Mouse (Mus musculus): ENCODE results near the gene P2ry6. TPM values are rescaled to one million over a fixed set of nuclear protein-coding genes. Genes with fewer than 3 reads are reported as not detected.

P2ry6 gene
- polyA plus RNA-seq, 1 experiment from 2014 or later = 3.9 TPM

DNA sequence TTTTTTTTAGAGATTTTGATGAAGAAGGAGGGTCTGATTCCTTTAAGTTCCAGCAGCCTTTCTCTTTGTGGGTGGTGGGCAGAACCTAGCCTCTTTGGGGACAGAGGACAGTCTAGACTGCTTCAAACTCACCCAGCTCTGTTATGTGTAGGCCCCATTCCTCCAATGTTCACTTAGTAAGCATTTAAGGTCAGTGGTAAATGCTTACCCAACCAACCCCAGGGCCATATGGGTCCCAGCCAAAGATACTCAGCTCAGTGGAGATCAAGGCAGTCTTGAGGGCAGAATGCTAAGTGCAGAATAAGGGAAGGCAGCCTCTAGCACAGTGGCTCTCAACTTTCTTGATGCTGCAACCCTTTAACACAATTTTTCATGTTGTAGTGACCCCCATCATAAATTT lies 40.9 kb downstream of the P2ry6 start:
- no peak for ATAC-seq (ENCODE audit: low read depth)
- H3K4me1 ChIP-seq (replicated peaks) = peaks cover 42% of the 10 kb centered on the region
- H3K9ac ChIP-seq = no peak overlapping the region
- H3K9me3 ChIP-seq = no peaks in the 10 kb centered on the region
- no peaks in the 10 kb centered on the region for H3K36me3 ChIP-seq
- H3K4me2 ChIP-seq = no peak overlapping the region
- peaks cover 49% of the 10 kb centered on the region for H3K27me3 ChIP-seq
- no peak overlapping the region for H3K27ac ChIP-seq (replicated peaks)
- H3K4me3 ChIP-seq = no peak overlapping the region

DNA sequence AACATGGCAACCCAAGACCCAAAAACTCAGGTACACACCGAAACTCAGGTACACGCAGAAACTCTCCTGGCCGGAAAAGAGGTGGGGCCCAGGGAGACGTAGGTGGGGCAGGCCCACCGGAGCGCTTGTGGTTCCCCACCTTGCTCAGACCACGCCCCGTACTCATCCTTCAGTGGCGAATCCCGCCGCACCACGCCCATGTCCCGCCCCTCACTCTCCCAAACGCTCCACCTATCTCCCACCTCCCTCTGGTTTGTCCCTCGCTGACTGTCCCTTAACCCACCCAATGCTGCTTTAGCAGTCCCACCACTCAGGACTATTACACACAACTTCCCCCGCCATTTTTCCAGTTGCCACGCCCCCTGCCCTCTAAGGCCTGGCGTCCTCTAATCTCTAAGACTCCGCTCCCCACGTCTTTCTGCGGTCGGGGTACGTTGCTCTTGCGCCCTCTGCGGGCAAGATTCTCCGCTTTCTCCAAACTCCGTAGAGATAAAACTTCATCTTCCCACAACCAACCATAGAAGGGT lies 41.9 kb downstream of the P2ry6 start:
- under 1% methylated on average over 27 of the region's 27 CpGs for WGBS
- Histone ChIP-seq H3K4me1 (replicated peaks) (peaks cover 52% of the 10 kb centered on the region), H3K27me3 (peaks cover 49% of the 10 kb centered on the region), H3K27ac (replicated peaks) (peak overlapping the region; percentile 83), H3K4me2 (peak overlapping the region; percentile 77), H3K9me3 (no peaks in the 10 kb centered on the region), H3K9ac (peak overlapping the region; percentile 76), H3K36me3 (no peaks in the 10 kb centered on the region), H3K4me3 (peak overlapping the region; percentile 54)
- peak; percentile 86 for ATAC-seq (ENCODE audit: low read depth)

DNA sequence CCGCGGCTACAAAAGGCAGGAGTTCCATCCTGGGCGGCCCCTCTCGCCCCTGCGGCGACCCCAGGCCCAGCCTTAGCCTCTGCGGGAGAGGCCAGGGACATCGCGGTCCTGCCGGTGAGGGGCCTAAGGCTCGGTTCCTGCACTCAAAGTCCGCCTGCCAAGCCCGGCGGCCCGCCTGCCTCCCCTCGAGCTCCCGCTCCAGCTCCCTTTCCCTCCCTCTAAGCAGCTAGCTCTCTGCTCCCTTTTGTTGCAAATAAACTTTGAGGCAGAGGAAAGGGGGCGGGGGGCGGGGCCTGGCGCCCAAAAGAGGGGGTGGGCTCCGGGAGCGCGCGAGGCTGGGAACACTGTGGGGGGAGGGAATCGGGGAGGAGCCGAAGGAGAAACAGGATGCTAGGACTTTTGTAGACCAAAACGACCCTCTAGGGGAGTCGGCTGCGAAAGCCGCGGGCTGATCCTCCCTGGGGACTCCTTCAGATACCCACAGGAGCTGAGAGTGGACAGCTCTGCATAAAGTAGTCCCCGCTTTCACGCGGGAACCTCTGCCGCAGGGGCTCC lies 42.4 kb downstream of the P2ry6 start, which contains the start of gene Arhgef17:
TSS of gene Arhgef17 (minus strand) at position 182 of the 555 bp plus-strand sequence.
- peaks cover 49% of the 10 kb centered on the region for H3K27me3 ChIP-seq
- H3K4me3 ChIP-seq = peak within 1 kb of the TSS; percentile 54
- H3K4me2 ChIP-seq = peak within 1 kb of the TSS; percentile 77
- peak within 1 kb of the TSS; percentile 76 for H3K9ac ChIP-seq
- peak within 1 kb of the TSS; percentile 83 for H3K27ac ChIP-seq (replicated peaks)
- no peaks in the 10 kb centered on the region for H3K36me3 ChIP-seq
- 0% methylated on average over 30 of the region's 35 CpGs for WGBS
- peaks cover 57% of the 10 kb centered on the region for H3K4me1 ChIP-seq (replicated peaks)
- H3K9me3 ChIP-seq = no peaks in the 10 kb centered on the region
- ATAC-seq (ENCODE audit: low read depth) = peak; percentile 77

DNA sequence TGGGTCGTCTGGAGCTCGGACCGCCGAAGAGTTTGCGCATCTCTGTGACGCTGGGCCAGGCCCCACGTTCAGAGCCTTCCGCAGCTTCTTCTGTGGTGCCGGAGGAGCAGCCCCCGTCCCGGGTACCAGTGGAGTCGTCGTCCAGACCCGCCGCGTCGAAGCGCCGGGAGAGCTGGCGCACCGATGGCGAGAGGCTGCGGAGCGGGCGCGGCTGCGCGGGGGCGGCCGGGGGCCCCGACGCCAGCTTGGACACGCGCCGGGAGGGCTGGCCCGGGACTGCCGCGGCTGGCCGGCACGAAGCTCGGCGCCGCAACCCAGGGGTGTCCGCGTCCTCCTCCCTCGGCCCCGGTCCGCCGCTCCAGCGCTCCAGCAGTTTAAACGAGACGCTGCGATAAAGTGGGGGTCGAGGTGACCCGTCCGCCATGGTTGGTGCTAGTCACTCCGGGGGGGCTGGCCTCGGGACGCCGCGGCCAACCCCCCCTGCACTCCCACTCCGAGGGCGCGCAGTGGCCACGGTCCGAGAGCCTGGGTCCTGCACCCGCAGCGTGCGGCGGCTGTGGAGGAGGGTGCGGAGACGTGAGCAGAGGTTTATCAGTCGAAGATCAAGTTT lies 43.0 kb downstream of the P2ry6 start:
- Histone ChIP-seq H3K9me3 (no peaks in the 10 kb centered on the region), H3K9ac (peak overlapping the region; percentile 76), H3K27me3 (peaks cover 49% of the 10 kb centered on the region), H3K27ac (replicated peaks) (peak overlapping the region; percentile 83), H3K36me3 (no peaks in the 10 kb centered on the region), H3K4me1 (replicated peaks) (peaks cover 63% of the 10 kb centered on the region), H3K4me3 (peak overlapping the region; percentile 54), H3K4me2 (peak overlapping the region; percentile 77)
- WGBS = under 1% methylated on average over 65 of the region's 73 CpGs
- ATAC-seq (ENCODE audit: low read depth) = no peak; the same call in 1 of the 2 replicates

DNA sequence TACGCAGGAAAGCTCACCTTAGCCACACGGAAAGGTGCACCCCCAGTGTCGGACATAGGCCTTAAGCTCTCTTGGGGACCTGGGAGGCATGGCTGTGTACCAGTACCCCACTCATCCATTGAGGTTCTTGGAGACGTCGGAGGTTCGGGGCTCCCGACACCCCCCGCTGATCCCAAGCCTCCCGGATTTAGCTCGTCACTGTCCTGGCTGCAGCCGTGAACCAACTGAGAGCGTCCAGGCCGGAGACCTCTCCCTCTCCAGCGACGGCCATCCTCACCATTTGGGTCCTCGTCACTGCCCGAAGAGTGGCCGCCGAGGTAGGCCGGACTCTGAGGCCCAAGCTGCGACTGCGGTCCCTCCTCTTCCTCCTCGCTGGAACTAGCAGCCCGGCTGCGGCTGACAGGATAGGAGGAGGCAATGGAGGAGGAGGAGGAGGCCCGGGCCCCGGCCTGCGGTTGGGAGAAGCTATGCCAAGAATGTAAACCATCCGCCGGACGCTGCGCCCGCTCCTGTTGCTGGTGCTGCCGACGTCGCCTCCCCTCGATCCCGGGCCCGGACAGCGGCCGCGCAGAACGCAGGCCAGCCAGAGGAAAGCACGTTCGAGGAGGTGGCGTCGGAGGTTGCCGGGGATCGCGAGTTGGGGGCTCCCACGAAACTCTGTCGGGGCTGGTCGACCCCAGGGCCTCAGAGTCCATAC lies 43.7 kb downstream of the P2ry6 start:
- Histone ChIP-seq H3K4me1 (replicated peaks) (peaks cover 70% of the 10 kb centered on the region), H3K36me3 (no peaks in the 10 kb centered on the region), H3K4me2 (peak overlapping the region; percentile 77), H3K27ac (replicated peaks) (peak overlapping the region; percentile 83), H3K4me3 (peak overlapping the region; percentile 54), H3K9me3 (no peaks in the 10 kb centered on the region), H3K27me3 (peaks cover 49% of the 10 kb centered on the region), H3K9ac (peak overlapping the region; percentile 76)
- WGBS = 4% methylated on average over 53 of the region's 53 CpGs
- ATAC-seq (ENCODE audit: low read depth) = no peak

DNA sequence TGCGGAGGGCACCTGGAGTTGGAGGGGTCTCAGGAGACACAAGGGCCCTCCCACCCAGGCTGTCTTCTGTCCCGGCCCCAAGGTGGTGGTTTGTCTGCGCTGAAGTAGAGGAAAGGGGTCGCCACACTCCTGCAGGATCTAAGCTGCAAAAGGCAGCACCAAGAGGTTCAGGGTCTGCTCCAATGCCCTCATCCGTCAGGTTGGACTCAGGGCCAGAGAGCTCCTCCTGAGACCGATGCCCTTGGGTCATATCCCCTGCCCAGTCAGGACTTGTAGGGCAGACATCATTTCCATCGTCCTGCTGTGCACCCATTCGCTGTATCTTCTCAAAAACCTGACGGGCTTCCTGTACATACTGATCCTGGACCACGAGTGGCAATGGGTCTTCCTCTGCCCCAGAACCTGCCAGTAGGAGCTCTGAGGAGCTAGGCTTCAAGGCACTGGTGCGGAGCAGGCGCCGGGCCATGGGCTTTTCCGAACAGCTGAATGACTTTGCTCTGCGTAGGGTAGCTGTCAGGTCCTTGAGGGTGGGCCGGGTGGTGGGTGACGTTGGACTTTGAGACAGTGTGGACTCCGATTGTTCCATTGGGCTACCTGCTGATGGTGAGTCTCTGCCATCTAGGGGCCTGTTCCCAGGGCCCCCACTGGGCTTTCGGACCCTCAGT lies 44.7 kb downstream of the P2ry6 start:
- Histone ChIP-seq H3K9ac (peak overlapping the region; percentile 76), H3K4me3 (peak overlapping the region; percentile 54), H3K27me3 (peaks cover 49% of the 10 kb centered on the region), H3K27ac (replicated peaks) (no peak overlapping the region), H3K4me1 (replicated peaks) (peaks cover 80% of the 10 kb centered on the region), H3K36me3 (no peaks in the 10 kb centered on the region), H3K9me3 (no peaks in the 10 kb centered on the region), H3K4me2 (peak overlapping the region; percentile 77)
- no peak for ATAC-seq (ENCODE audit: low read depth)
- WGBS = 83% methylated on average over 19 of the region's 19 CpGs

DNA sequence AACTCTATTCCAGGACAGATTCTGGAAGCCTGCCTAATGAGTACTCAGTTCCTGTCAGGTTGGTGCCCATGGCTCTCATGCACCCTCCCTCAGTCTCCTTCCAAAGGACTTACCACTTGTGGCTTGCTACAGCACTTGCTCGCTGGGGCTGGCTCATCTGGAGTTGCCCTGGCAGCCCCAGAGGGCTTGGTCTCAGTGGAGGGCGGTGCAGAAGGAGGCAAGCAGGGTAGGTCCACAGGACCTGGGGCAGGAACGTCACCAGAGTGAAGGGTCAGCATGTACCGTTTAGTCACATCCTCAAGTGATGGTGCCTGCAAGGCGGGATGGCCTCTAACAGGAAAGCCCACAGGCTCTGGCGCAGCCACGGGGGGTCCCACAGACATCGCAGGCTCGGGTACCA lies 46.0 kb downstream of the P2ry6 start:
- H3K9ac ChIP-seq = peak overlapping the region; percentile 76
- no peak overlapping the region for H3K27ac ChIP-seq (replicated peaks)
- peak overlapping the region; percentile 54 for H3K4me3 ChIP-seq
- H3K4me2 ChIP-seq = peak overlapping the region; percentile 77
- no peak for ATAC-seq (ENCODE audit: low read depth)
- H3K4me1 ChIP-seq (replicated peaks) = peaks cover 90% of the 10 kb centered on the region
- H3K9me3 ChIP-seq = no peaks in the 10 kb centered on the region
- no peaks in the 10 kb centered on the region for H3K36me3 ChIP-seq
- 66% methylated on average over 9 of the region's 9 CpGs for WGBS
- peaks cover 44% of the 10 kb centered on the region for H3K27me3 ChIP-seq

DNA sequence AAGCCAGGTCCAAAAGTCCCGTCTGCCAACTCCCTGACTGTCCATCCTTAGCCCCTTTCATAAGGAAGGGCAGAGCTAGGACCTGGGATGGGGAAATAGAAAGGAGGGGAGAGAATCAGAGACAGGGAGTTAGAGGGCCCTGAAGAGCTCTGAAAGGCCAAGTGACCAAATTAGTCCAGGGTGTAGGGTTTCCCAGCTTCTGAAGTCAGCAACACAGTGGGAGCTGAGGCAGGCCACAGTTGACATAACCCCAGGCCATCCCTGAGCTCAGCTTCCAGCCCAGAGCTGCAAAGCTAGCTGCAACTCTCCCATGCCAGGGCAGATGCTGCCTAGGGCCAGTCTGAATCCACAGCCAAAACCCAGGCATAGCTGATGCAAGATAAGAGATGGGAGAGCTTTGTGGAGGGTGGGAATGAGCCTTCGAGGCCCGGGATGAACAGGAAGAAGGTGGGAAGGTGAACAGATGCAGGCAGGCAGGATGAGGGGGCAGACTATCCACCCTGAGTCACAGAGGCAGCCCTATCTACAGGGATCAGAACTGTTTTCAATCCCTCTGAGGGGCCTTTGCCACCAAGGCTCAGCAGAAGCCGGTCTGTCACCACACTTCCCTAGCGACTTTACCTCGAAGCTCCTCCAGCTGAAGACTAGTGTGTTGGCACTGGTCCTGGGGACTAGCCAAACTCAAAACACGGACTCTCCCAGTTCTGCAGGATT lies 47.0 kb downstream of the P2ry6 start:
- Histone ChIP-seq H3K4me1 (replicated peaks) (peaks cover 96% of the 10 kb centered on the region), H3K9me3 (no peaks in the 10 kb centered on the region), H3K4me2 (peak overlapping the region; percentile 77), H3K36me3 (no peaks in the 10 kb centered on the region), H3K9ac (peak overlapping the region; percentile 53), H3K27me3 (peaks cover 34% of the 10 kb centered on the region), H3K27ac (replicated peaks) (no peak overlapping the region), H3K4me3 (peak overlapping the region; percentile 54)
- 51% methylated on average over 7 of the region's 7 CpGs for WGBS
- ATAC-seq (ENCODE audit: low read depth) = no peak

DNA sequence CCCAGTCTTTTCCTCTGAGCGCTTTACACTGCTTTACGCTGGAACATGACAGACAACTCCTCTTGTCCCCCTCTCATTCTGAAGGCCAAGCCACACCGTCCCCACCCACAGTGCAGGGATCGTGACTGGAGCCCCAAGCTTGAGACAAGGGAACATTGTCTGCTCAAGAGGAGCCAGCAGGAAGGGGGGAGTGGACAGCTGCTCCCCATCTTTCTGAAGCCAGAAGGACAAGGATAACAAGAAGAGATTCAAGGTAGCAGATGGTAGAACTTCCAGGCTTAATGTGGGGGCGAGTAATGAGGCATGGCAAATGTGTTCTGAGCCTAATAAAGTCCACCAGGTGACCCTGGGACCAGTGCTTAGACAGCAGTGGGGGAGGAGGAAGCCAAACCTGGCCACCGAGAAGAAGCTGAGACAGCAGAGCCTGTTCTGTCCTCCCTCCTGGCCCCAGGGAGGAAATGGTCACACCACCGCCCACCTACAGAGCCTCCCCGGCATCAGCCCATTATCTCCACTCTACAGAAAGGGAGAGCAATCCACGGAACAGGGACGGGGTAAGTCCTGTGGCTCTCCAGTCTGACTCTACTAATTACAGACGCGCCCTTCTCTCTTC lies 48.0 kb downstream of the P2ry6 start:
- WGBS = 24% methylated on average over 12 of the region's 12 CpGs
- Histone ChIP-seq H3K4me2 (peak overlapping the region; percentile 77), H3K4me3 (peak overlapping the region; percentile 54), H3K9ac (peak overlapping the region; percentile 53), H3K27me3 (peaks cover 24% of the 10 kb centered on the region), H3K36me3 (no peaks in the 10 kb centered on the region), H3K27ac (replicated peaks) (no peak overlapping the region), H3K9me3 (no peaks in the 10 kb centered on the region), H3K4me1 (replicated peaks) (peaks cover 86% of the 10 kb centered on the region)
- no peak for ATAC-seq (ENCODE audit: low read depth)

DNA sequence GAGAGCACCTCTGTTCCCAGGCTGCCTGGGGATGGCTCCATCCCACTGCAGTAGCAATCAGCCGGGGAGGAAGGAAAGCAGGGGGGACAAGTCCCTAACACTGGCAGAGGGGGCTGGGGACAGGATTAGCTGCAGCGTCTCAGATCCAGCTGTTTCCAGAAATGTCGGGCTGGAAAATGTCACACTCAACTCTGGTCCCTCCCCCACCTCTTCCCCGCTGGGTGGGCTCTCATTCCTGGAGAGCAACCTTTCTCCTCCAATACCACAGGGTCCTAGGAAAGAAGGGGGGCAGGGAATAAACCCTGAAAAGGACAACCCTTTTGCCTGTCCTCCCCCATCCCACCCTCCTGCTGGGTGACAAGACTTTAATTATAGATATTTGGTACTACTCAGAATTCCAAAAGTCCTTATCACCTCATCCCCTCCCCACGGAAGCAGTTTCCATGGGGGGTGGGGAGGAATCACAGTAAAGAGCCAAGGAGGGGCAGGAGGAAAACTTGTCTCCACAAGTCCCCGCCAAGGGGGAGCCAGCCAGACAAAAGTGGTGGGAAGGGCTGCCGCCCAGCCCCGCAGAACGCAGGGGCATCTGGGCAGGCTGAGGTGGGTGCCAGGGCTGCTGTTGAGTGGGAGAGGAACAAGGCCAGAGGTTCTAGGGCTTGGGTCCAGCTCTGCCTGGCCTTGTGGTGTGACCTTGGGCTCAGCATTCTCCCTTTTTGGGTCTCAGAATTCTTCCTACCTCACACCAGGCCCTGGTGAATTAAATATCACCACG lies 49.6 kb downstream of the P2ry6 start:
- no peaks in the 10 kb centered on the region for H3K36me3 ChIP-seq
- no peak overlapping the region for H3K27ac ChIP-seq (replicated peaks)
- 36% methylated on average over 10 of the region's 10 CpGs for WGBS
- no peak for ATAC-seq (ENCODE audit: low read depth)
- H3K4me1 ChIP-seq (replicated peaks) = peaks cover 77% of the 10 kb centered on the region
- H3K9ac ChIP-seq = peak overlapping the region; percentile 18; the same call in 1 of the 2 replicates
- H3K4me2 ChIP-seq = peak overlapping the region; percentile 77
- no peaks in the 10 kb centered on the region for H3K9me3 ChIP-seq
- peaks cover 9% of the 10 kb centered on the region for H3K27me3 ChIP-seq
- no peak overlapping the region for H3K4me3 ChIP-seq
